Mouse (Mus musculus) sigmoid colon, adult 10 weeks (tissue): ENCODE measurements around the gene Zbtb22. TPM values are rescaled to one million over a fixed set of nuclear protein-coding genes. Genes with fewer than 3 reads are reported as not detected.

Experiments used
- polyA plus RNA-seq: library from polyadenylated mRNA; stranded (reverse); fragments of 350-450 nt; fragmentation: Illumina TruSeq; extraction: RNeasy Lipid Tissue Mini Kit (QIAGEN cat#74804); gene quantifications from one replicate; pipeline ENCODE4 v1.2.3, GENCODE M21; 2014; ENCODE audit warnings: low read depth, low replicate concordance

Gene Zbtb22
- polyA plus RNA-seq, result 1.8 TPM

DNA sequence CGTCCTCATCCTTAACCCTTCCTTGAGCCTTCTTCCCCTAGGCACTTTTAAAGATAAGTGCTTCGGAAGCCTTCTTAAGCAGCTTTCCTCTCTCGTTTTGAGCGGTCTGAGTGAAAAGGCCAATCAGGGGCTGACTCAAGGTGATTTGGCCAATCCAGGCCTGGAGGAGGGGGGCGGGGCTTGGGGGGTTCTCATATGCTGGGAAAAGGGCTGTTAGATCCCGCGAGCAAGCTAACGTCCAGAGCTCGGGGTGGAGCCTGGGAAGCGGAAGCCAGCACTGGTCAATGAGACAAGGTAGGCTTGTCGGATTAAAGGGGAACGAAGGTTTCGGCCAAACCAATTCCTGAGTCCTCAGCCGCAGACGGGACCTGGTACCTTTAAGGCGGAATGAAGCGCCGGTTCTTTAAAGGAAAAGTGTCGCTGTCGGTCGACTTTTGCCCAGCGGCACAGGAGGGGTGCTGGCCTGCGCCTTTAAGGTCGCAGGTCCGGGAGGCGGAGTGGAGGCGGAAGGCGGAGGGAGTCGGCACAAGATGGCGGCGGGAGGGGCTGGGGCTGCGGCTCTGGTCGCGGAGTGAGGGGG, at the start of gene Zbtb22, which contains the start of gene Tapbp:
Gene Zbtb22, plus strand, starts transcription at position 234 of the 580 bp plus-strand sequence.
Gene Tapbp, plus strand, starts transcription at position 229 of the 580 bp plus-strand sequence.

DNA sequence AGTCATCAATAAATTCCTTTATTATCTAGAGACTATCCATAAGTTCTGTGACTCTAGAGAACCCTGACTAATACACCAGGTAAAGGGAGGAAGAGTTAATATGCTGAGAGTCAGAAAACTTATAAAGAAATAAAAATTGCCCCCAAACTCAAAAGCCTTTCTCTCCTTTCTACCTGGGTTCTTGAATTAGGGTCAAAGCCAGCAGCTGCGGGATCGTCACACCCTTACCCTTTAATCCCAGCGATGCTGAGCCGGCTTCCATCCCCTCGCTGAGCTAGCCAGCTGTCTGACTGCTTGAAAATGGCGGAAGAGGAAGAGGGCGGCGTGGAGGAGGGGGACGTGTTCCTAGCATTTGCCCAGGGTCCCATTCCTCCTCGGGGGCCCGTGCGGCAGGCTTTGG, 42.2 kb upstream of the Zbtb22 start, which contains the start of gene Gm7029:
Gene Gm7029, plus strand, starts transcription at position 301 of the 400 bp plus-strand sequence.

DNA sequence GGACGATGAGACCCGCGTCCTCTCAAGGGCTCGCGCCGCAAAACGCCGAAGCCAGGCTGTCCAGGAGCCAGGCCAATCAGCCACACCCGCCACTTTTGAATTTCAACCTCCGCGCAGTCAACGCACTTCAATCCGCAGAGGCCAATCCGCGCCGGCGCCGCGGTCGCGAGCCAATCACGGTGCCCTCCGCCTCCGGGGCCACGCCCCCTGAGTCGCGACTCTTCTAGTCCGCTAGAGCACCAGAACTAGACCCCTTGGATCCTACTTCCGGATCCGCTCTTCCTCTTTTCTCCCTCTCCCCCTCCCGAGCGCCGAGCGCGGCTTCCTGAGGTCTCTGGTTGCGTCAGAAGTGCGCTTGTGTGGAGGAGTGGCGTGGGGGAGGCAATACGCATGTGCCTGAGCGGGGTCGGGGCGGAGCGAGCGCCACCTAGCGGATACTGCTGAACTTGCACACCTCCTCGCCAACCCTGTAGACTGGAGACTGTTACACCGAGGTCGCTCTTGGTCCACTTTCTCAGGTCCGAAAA, 25.1 kb upstream of the Zbtb22 start, which contains the start of gene Kifc1:
Gene Kifc1, minus strand, starts transcription at position 129 of the 527 bp plus-strand sequence.

DNA sequence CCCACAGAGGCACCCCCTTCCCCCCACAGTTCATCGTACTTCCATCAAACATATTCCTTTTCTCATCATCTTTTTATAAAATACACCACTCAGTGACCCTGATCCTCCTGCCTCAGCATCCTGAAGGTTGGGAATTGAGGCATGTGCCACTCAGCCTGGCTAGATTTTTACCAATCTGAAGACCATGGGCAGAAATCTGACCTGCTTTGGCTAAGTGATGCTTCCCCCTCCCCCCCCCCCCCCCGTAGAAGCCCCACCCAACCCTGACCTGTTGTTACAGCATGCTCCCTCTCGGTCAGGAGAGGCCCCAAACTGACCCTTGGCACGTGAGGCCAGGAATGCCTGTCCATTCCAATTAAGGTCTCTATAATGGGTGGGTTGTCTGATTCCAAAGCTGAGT, 10.9 kb upstream of the Zbtb22 start, which contains the start of gene Platr17:
Gene Platr17, plus strand, starts transcription at position 301 of the 400 bp plus-strand sequence.

DNA sequence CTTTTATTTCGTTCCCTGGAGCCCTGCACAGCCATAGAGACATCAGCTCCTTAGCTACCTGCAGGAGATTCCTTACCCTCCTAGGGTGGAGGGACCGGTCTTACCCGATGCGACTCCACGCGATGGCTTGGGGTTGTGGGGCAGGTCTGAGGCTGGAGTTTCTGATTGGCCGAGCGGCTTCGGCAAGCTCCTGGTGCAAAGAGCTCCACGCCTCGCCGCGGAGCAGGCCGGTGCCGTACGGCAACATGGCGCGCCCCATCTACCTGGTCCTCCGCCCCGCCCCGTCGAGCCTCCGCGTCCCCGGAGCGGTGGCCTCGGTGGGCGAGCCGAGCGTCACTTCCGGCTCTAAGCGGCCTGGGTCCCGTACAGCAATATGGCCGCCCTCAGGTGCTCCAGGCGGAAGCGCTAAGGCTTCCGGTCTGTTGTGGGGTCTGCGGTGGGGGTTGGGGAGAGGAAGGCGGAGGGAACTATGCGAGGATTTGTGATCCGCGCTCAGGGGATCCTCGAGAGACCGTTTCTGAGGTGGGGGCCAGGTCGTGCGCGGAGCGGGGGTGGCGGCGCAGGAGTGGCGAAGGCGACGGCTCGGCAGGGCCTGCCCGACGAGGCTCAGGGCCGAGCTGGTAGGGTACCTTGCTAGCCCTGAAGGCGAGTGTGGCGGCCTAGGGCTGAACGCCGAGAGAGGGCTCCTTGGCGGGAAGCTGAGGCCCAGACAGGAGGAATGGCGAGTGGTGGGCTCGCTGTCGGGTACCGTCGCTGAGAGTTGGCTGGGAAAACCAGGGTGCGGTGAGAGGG, 6.4 kb upstream of the Zbtb22 start, which contains the start of gene Daxx:
Gene Daxx, plus strand, starts transcription at position 338 of the 792 bp plus-strand sequence.

DNA sequence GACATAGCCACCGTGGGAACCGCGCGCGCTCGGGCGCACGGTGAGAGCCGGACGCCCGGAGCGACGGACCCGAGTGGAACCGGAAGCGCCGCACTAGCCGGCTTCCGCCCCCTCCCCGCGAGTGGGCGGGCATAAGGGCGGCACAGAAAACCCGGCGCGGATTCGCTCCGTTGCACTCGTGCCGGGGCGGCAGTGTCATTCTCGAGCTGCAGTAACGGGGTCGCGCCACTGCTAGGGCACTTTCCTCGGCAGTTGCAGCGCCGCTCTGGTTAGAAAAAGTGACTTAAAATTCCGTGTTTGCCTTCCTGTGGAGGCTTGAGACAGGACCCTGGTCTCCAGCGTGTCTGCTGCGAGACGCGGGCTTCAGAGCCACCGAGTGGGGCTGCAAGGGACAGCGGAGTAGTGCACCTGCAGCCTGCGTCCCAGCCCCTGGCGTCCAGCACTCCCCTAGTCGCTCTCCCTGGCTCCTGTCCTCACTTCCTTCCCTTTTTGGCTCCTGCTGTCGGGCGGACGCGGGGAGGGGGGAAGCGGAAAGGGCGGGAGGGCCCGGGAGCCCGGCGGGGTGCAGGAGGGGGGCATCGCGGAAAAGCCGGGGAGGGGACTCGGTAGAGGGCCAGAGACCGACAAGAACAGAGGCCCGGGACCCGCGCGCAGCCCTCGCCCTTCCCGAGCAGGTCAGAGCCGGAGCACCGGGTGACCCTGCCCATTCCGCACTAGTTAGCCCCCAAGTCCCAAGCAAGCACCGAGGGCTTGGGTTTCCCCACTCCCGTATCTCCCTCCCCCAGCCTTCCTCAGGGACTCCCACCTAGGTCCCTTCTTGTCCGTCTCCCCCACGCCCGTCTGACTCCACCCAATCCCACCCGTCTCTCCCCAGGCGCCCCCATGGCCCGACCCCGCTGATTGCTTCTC, 13.9 kb downstream of the Zbtb22 start, which contains the start of gene Rgl2:
Gene Rgl2, plus strand, starts transcription at position 173 of the 909 bp plus-strand sequence.

DNA sequence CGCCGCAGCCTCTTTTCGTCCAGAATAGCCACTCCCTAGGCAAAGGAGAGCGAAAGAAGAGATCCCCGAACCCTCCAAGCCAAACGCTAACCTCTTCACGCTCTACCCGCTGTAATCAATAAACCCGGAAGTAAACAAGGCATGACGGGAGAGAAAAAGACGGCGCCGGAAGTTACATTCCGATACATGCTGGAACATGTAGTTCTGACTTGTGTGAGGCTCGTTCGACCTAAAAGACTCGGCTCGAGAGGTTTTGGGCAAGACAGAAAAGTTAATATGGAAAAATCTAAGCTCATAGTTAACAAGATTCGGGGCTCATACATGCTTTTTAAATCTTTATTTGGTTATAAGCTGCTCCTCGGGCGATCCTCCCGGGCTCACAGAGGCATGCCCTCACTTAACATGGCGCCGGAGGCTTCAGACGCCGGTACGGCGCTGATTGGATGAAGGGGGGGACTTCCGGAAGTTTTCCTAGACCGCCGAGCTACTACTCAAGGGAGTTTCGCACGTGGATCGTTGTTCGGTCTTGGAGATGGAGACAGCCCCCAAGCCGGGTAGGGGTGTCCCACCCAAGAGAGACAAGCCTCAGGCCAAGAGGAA, 24.6 kb downstream of the Zbtb22 start, which contains the start of the genes Pfdn6 and Wdr46:
Gene Pfdn6, minus strand, starts transcription at position 138 of the 600 bp plus-strand sequence.
Gene Wdr46, plus strand, starts transcription at position 455 of the 600 bp plus-strand sequence.

DNA sequence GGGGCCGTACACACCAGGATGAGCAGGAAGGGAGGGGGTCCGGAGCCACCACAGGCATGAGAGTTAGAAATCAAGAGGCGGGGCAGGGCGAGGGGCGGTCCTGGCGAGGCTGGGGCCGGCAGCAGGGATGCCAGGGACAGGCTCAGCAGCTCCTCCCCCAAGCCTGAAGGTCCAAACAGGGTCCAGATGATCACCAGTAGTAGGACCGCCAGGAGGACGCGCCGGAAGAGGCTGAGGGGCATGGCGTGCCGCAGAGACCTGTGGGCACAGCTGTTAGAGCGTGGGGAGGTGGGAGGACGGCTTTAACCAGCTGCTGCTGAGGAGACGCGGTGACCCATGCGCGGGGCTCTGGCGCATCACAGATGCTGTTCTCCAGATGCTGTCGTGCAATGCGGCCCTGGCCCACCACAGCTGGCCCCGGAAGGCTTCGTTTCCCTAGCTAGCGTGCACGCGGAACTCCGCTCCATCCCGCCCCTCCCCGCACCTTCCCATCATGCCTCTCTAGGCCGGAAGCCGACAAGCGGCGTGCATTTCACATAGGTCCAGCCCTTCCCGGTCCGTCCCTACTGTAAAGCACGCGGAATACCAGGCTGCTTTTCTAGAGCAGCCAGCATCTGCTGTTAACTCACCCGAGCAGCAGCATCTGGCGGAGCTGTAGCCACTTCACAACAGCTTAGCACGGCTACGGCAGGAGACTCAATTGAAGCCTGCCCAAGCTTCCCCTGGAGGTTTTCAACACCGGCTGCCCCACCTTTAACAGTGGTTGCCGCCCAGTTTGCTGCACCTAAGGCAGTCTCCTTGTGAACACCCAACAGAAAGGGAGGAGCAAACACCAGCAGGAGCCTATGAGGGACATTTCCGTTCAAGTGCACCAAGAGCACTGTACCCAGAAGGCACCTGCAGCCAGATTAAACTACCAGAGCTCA, 35.6 kb downstream of the Zbtb22 start, which contains the start of gene B3galt4:
Gene B3galt4, minus strand, starts transcription at position 468 of the 926 bp plus-strand sequence.

DNA sequence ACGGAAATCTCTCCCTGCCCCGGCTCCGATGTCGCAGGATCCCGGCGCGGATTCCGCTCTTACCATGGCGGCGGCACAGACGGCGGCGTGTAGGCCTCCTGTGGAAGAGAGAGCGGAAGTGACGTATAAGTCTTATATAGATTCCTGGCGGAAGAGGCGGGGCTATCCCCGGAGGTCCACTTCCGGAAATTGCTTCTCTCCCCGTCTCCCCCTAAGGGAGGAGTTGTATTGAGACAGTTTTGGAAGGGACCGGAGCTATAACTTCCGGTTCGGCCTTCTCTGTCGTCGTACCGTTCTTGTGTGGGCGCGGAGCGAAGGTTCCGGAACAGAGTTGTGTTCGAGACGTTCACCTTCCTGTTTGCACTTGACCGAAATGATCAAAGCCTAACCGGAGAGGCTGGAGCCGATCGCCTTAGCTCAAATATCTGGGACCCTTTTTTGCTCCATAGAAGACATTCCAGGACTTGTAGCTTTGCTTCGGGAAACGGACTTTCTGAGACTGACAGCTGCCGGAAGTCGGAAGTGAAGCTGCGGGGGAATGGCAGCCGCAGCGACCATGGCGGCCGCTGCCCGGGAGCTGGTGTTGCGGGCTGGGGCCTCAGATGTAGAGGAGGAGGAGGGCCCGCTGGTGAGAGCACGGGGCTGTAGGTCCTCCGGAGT, 40.0 kb downstream of the Zbtb22 start, which contains the start of the genes Vps52 and Rps18:
Gene Vps52, plus strand, starts transcription at position 258 of the 660 bp plus-strand sequence.
Gene Rps18, minus strand, starts transcription at position 447 of the 660 bp plus-strand sequence.

Other genes with a start within 250 kb of the Zbtb22 start
- 415 TPM for gene Hnrnpm, start 229.0 kb upstream of the Zbtb22 start, polyA plus RNA-seq
- gene March2, start 197.2 kb upstream of the Zbtb22 start, polyA plus RNA-seq, result 26.0 TPM
- 27.5 TPM for gene Rab11b, start 155.4 kb upstream of the Zbtb22 start, polyA plus RNA-seq
- gene Angptl4, start 134.1 kb upstream of the Zbtb22 start, polyA plus RNA-seq, result 1.0 TPM
- 5.3 TPM for gene Kank3, start 105.4 kb upstream of the Zbtb22 start, polyA plus RNA-seq
- 77.1 TPM for gene Rps28, start 91.3 kb upstream of the Zbtb22 start, polyA plus RNA-seq
- gene Ndufa7, start 91.3 kb upstream of the Zbtb22 start, polyA plus RNA-seq, result 28.2 TPM
- gene Cd320, start 72.8 kb upstream of the Zbtb22 start, polyA plus RNA-seq, result 5.6 TPM
- not detected for gene Gm7029, start 42.1 kb upstream of the Zbtb22 start, polyA plus RNA-seq
- gene Kifc1, start 25.2 kb upstream of the Zbtb22 start, polyA plus RNA-seq, result not detected
- not detected for gene Platr17, start 10.8 kb upstream of the Zbtb22 start, polyA plus RNA-seq
- gene Daxx, start 6.5 kb upstream of the Zbtb22 start, polyA plus RNA-seq, result 6.5 TPM
- gene Tapbp, start within 50 bp of the Zbtb22 start, polyA plus RNA-seq, result 54.8 TPM
- 8.0 TPM for gene Rgl2, start 13.6 kb downstream of the Zbtb22 start, polyA plus RNA-seq
- 8.4 TPM for gene Pfdn6, start 24.4 kb downstream of the Zbtb22 start, polyA plus RNA-seq
- 0.25 TPM for gene Wdr46, start 24.8 kb downstream of the Zbtb22 start, polyA plus RNA-seq
- 0.38 TPM for gene B3galt4, start 35.6 kb downstream of the Zbtb22 start, polyA plus RNA-seq
- 4.8 TPM for gene Vps52, start 39.9 kb downstream of the Zbtb22 start, polyA plus RNA-seq
- gene Rps18, start 40.1 kb downstream of the Zbtb22 start, polyA plus RNA-seq, result 34.2 TPM
- 407 TPM for gene H2-K1, start 84.4 kb downstream of the Zbtb22 start, polyA plus RNA-seq
- gene Ring1, start 108.8 kb downstream of the Zbtb22 start, polyA plus RNA-seq, result 1.8 TPM
- gene H2-Ke6, start 112.2 kb downstream of the Zbtb22 start, polyA plus RNA-seq, result 1.2 TPM
- 0.88 TPM for gene Slc39a7, start 115.8 kb downstream of the Zbtb22 start, polyA plus RNA-seq
- 1.5 TPM for gene Rxrb, start 115.9 kb downstream of the Zbtb22 start, polyA plus RNA-seq
- gene Col11a2, start 123.5 kb downstream of the Zbtb22 start, polyA plus RNA-seq, result 0.19 TPM
- not detected for gene H2-Oa, start 176.4 kb downstream of the Zbtb22 start, polyA plus RNA-seq
- gene H2-DMa, start 203.6 kb downstream of the Zbtb22 start, polyA plus RNA-seq, result 1.8 TPM
- gene Brd2, start 206.7 kb downstream of the Zbtb22 start, polyA plus RNA-seq, result 212 TPM
- 6.1 TPM for gene H2-DMb2, start 227.4 kb downstream of the Zbtb22 start, polyA plus RNA-seq
- gene H2-DMb1, start 237.2 kb downstream of the Zbtb22 start, polyA plus RNA-seq, result 6.3 TPM